Mouse (Mus musculus) ES-CJ7 (cell line): ENCODE data around the gene Celsr3.
A peak's percentile ranks its signal among the peaks of the same experiment; 100 is the strongest.

ENCODE experiments used
- DNase-seq: peaks from one replicate; pipeline ENCODE4 v3.0.0; 2011; ENCODE audit warnings: low read depth, low spot score

Celsr3 gene

GRCm38 (mm10) chr9:108825820-108826699 is at the start of gene Celsr3:
Celsr3 (plus strand) TSS chr9:108826320.
- peak; percentile 97 for DNase-seq

GRCm38 (mm10) chr9:108776614-108777013 is 49.5 kb upstream of the Celsr3 start:
- no peak for DNase-seq

DNA sequence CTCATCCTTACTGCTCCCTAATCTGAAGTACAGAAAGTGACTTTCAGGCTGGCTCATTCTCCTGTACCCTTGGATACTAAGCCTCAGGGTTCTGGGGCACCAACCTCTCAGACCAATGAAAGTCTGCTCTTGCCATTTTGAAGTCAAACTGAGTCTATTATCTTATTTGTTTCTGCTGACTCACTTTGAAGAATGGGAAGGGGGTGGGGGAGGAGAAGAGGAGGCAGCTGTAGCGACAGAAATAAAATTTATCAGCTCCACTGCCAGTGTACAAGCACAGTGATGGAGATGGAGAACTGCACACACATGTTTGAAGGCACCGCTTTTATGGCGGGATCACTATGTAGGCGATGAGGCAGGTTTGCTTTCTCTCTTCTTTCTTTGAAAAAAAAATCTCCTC is 48.8 kb upstream of the Celsr3 start:
- DNase-seq = no peak

- DNase-seq = no peak
Observed at GRCm38 (mm10) chr9:108780959-108781358, 45.2 kb upstream of the Celsr3 start.

DNA sequence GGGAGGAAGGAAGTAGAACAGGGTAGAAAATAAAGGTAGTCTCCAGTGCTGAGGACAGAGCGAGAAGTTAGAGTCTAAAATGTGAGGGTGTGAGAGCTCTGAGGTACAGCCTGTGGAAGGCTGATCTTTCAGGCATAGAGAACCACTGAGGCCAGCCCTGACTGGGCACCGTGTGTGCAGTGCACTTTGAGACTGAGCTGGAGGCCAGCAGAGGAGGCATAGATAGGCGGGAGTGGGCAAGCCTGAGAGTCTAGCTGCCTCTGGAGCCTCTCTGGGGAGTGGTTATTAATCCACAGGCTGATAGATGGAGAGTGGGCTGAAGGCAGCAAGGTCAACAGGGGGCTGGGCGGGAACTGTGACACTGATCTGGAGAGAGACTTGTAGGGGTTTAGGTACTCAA is 44.2 kb upstream of the Celsr3 start:
- DNase-seq = no peak

GRCm38 (mm10) chr9:108782836-108783547 is 43.1 kb upstream of the Celsr3 start:
- no peak for DNase-seq

GRCm38 (mm10) chr9:108783548-108784463 is 42.3 kb upstream of the Celsr3 start, which contains the start of gene Ip6k2:
Ip6k2 (plus strand) TSS chr9:108783796.
- peak; percentile 96 for DNase-seq

GRCm38 (mm10) chr9:108785416-108785815 is 40.7 kb upstream of the Celsr3 start:
- DNase-seq = no peak

GRCm38 (mm10) chr9:108786494-108786893 is 39.6 kb upstream of the Celsr3 start:
- no peak for DNase-seq

GRCm38 (mm10) chr9:108787080-108787479 is 39.0 kb upstream of the Celsr3 start:
- DNase-seq = no peak

DNA sequence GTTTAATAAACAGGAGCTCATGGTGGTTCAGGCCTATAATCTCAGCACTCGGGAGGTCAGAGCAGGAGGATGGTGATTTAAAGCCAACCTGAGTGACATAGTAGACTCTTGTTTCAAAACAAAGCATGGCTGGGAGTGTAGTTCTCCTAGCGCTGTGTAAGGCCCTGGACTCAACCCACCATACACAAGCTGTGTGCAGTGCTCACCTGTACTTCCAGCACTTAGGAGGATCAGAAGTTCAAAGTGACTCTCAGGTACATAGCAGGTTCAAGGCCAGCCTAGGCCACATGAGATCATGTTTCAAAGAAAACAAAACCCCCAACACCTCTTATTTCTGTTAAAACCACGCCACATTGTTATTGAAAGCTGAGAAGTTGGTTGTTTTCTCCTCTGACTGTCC is 37.4 kb upstream of the Celsr3 start:
- no peak for DNase-seq

DNA sequence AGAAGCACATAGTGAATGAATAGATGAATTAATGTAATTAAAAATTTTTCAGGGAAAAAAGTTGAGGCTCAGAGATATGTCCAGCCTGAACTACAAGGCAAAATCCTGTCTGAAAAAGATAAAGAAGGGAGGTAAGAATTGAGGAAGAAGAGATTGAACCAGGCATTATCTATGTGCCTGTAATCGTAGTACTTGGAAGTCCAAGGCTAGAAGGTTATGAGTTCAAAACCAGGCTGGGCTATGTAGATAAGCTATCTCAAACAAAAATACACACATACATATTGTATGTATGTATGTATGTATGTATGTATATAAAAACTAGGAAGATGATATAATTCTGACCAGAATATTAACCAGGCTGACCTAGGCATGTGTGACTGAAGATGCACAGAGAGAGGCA is 33.8 kb upstream of the Celsr3 start:
- no peak for DNase-seq

- DNase-seq = no peak
Observed at GRCm38 (mm10) chr9:108792730-108793129, 33.4 kb upstream of the Celsr3 start.

GRCm38 (mm10) chr9:108795281-108795680 is 30.8 kb upstream of the Celsr3 start:
- DNase-seq = no peak

DNA sequence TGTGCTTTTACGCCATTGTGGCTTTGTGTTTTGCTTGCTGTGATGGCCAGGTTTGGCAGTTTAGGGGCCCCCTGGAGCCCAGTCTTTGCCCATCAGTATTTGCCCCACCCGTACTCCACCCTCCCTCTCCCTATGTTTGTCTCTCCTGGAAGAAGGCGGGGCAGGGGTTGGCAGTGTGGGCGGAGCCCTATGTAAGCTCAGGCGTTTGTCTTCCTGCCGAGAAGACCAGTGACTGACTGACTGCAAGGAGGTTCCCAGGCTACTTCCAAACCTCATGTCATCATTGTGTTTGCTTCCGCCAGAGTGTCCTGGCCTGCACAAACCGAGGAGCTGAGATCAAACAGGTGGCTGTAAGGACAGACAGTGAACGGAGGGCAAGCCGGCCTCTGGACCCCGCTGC is 30.4 kb upstream of the Celsr3 start:
- peak; percentile 60 for DNase-seq

DNA sequence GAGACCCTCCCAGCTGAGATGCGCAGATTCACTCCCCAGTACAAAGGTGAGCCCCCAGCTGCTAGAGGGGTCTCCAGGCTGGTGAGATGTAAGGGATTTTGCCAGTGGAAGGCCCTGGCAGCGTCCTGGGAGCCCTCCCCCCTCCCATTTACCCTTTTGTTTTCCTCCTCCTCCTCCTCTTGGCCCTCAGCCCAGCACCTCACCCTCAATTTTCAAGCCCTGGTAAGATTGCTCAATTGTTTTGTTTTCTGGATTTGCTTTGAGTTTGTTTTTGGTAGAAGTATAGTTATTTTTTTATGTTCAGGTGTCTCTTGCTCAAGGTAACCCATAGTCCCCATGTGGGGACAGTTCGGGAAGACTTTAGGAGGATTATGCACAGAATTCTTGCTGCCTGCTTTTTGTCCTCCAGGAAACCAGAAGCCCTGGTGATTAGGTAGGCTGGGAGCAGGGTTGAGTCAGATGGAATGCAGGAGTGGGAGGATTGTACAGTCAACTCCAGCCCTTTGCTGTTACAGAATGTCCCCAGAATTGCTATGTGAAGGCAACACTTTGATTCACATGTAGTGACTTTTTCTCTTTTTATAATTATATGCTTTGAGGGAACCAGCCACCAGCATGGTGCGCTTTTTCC is 29.7 kb upstream of the Celsr3 start:
- DNase-seq = no peak

- no peak for DNase-seq
Observed at GRCm38 (mm10) chr9:108797477-108797876, 28.6 kb upstream of the Celsr3 start.

DNA sequence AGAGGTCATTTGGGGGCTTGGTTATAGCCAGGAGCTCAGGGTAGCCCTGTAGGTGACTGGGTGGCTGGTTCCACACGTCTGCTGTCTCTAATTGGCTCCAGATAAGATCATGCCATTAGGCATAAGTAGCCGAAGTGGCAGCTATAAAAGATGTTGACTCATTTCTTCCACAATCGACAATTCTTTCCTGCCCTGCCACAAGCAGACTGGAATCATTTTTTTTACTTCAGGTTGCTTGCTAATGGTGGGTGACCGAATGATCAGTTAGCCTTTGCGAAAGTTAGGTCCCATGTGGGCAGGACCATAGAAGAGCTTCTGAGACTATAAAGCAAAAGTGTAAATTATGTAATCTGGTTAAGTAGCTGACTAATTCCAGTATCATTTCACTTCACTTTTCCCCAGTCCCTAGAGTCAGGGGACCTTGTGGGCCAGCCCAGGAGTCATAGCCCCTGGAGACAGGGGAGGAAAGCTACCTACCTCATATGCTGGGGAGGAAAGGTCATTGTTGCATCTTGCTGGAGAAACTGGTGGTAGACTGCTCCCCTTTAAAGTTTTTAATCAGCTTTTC is 27.5 kb upstream of the Celsr3 start:
- no peak for DNase-seq

DNA sequence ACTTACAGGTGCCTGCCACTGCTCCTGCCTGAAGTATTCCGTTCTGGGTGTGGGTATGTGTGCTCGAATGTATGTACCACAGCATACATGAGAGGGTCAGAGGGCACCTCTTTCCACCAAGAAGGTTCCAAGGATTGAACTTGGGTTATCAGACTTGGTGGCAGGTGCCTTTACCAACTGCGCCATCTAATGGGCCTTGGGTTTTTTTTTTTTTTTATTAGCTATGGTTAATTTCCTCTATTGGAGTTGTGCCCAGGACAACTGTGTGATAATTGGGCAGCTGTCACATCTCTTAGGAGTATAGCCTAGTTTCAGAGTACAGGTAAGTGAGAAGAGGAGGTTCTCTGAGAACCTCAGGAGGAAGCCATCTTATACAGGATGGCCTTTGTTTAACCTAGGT is 26.6 kb upstream of the Celsr3 start:
- no peak for DNase-seq

- no peak for DNase-seq
Observed at GRCm38 (mm10) chr9:108805768-108806167, 20.4 kb upstream of the Celsr3 start.

- DNase-seq = no peak
Observed at GRCm38 (mm10) chr9:108806379-108806778, 19.7 kb upstream of the Celsr3 start.
